Mouse (Mus musculus) ES-E14 (cell line): Measurements from ENCODE around the gene Fbxo33. TPM values are rescaled to one million over a fixed set of nuclear protein-coding genes. Genes with fewer than 3 reads are reported as not detected.

ENCODE experiments used
- DNase-seq: peaks from one replicate; pipeline ENCODE4 v3.0.0-alpha.2; 2013; ENCODE audit warnings: low read depth, low spot score
- H3K27ac ChIP-seq: 2 replicates; pipeline ENCODE4 v1.5.1; 2012; ENCODE audit warnings: low read depth, mild to moderate bottlenecking, low read length, moderate library complexity, mixed read lengths; ENCODE audit not compliant: poor library complexity, insufficient read depth, severe bottlenecking
- H3K36me3 ChIP-seq: 2 replicates; pipeline ENCODE4 v1.6.1; 2012; ENCODE audit warnings: mild to moderate bottlenecking, low read length, moderate library complexity, mixed read lengths; ENCODE audit not compliant: control insufficient read depth, poor library complexity, insufficient read depth, severe bottlenecking
- H3K4me1 ChIP-seq, 2 experiments: fragments of 150-350 bp in 1 of 2; sonication (generic) in 1 of 2; 2 replicates each; pipeline ENCODE4 v1.6.1; 2012; ENCODE audit warnings: low read length in 2 of 2, mild to moderate bottlenecking in 1 of 2, mixed read lengths in 1 of 2; ENCODE audit not compliant: control insufficient read depth in 2 of 2, insufficient read depth in 2 of 2, poor library complexity in 1 of 2
- H3K4me3 ChIP-seq, 2 experiments: fragments of 150-350 bp in 1 of 2; sonication (generic) in 1 of 2; 2 replicates each; pipeline ENCODE4 v1.5.1; 2012; ENCODE audit warnings: low read length in 2 of 2, low read depth in 1 of 2, mild to moderate bottlenecking in 1 of 2, mixed read lengths in 1 of 2; ENCODE audit not compliant: insufficient read depth in 1 of 2, poor library complexity in 1 of 2, severe bottlenecking in 1 of 2
- H3K9ac ChIP-seq: 2 replicates; pipeline ENCODE4 v1.6.1; 2012; ENCODE audit warnings: low read depth, mild to moderate bottlenecking, low read length, mixed read lengths; ENCODE audit not compliant: poor library complexity, insufficient read depth, severe bottlenecking
- H3K9me3 ChIP-seq: fragments of 150-350 bp; sonication (generic); 2 replicates; pipeline ENCODE4 v1.6.1; 2012; ENCODE audit warnings: low read depth, mild to moderate bottlenecking, low read length; ENCODE audit not compliant: control insufficient read depth, insufficient read depth
- CHD2 ChIP-seq: IDR thresholded peaks from 2 replicates; pipeline ENCODE4 v1.6.1; 2014; ENCODE audit warnings: mild to moderate bottlenecking, low read depth, low read length, inconsistent platforms
- HCFC1 ChIP-seq: IDR thresholded peaks from 2 replicates; pipeline ENCODE4 v1.6.1; 2012; ENCODE audit warnings: low read length, inconsistent platforms, borderline replicate concordance; ENCODE audit not compliant: insufficient read depth
- MAFK ChIP-seq: IDR thresholded peaks from 2 replicates; pipeline ENCODE4 v1.6.1; 2014; ENCODE audit warnings: mild to moderate bottlenecking, low read depth, low read length, inconsistent platforms; ENCODE audit not compliant: insufficient read depth
- ZC3H11A ChIP-seq: IDR thresholded peaks from 2 replicates; pipeline ENCODE4 v1.6.1; 2012; ENCODE audit warnings: low read depth, mild to moderate bottlenecking, inconsistent platforms, low read length, borderline replicate concordance
- ZNF384 ChIP-seq: IDR thresholded peaks from 2 replicates; pipeline ENCODE4 v1.6.1; 2012; ENCODE audit warnings: low read depth, low read length, inconsistent platforms
- in situ Hi-C, 2 experiments: fragments of 600-800 bp; cut with MboI; formaldehyde crosslinking; loops; one replicate each; pipeline ENCODE4 v1.15.1; 2025; ENCODE audit warnings: low sequenced_read_pairs in 2 of 2, inconsistent platforms in 1 of 2; ENCODE audit not compliant: unreplicated experiment in 2 of 2
- total RNA-seq: library from RNA; depleted of rRNA; stranded (reverse); fragments of 300-350 nt; gene quantifications from 2 replicates; pipeline ENCODE4 v1.2.3, GENCODE M21; 2012

Fbxo33 gene
- total RNA-seq, 1 experiment = 41.5 TPM

DNA sequence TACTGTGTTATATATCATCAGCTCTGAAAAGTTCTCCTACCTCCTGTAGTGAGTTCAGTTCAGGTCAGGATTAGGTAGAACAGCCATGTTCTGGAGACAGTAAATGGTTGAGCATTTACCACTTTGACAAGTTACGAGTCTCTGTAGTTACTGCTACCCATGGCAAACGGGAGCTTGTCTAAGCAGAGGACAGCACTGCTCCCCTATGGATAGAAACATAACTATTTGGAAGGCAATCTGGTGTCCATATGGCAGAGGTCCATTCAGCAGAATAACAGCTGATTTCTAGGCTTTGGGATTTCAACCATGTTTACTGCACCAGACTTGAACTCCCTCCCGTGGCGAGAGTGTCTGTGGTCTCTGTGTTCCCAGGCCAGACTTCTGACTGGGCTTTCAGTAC, 23.6 kb downstream of the Fbxo33 start:
- no peak overlapping the region for H3K4me3 ChIP-seq
- H3K36me3 ChIP-seq = peaks cover 4% of the 10 kb centered on the region; the same call in 1 of the 2 replicates
- H3K9me3 ChIP-seq = no peaks in the 10 kb centered on the region
- no peak for TF ChIP-seq CHD2
- no peak for TF ChIP-seq MAFK
- no peak for TF ChIP-seq ZNF384
- no peak for TF ChIP-seq ZC3H11A
- no peak for TF ChIP-seq HCFC1
- H3K27ac ChIP-seq = no peak overlapping the region
- in situ Hi-C loops = no loop called here
- H3K4me1 ChIP-seq = no peaks in the 10 kb centered on the region
- no peak overlapping the region for H3K9ac ChIP-seq
- no peak for DNase-seq

DNA sequence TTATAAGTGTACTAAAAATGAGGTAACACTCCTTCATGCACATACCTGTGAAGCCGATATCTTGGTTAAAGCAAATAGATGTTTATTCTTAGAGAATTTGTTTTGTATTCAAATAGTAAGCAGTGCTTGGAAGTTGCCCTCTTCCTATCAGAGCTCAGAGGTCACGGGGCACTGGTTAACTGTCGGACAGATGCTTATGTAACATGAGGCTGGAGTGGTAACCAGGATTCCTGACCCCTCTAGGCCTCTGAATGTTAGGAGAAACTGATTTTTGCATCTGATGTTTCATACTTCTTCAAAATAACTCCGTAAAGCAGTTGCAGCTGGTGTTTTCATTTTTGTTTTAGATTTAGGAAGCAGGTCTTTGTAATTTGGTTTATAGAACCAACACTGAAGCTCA, 24.5 kb downstream of the Fbxo33 start:
- Histone ChIP-seq H3K36me3 (peaks cover 4% of the 10 kb centered on the region; the same call in 1 of the 2 replicates), H3K9ac (no peak overlapping the region), H3K27ac (no peak overlapping the region), H3K4me3 (no peak overlapping the region), H3K4me1 (no peaks in the 10 kb centered on the region), H3K9me3 (no peaks in the 10 kb centered on the region)
- in situ Hi-C loops = no loop called here
- no peak for TF ChIP-seq MAFK
- no peak for TF ChIP-seq HCFC1
- no peak for TF ChIP-seq ZC3H11A
- no peak for TF ChIP-seq ZNF384
- no peak for TF ChIP-seq CHD2
- DNase-seq = no peak

DNA sequence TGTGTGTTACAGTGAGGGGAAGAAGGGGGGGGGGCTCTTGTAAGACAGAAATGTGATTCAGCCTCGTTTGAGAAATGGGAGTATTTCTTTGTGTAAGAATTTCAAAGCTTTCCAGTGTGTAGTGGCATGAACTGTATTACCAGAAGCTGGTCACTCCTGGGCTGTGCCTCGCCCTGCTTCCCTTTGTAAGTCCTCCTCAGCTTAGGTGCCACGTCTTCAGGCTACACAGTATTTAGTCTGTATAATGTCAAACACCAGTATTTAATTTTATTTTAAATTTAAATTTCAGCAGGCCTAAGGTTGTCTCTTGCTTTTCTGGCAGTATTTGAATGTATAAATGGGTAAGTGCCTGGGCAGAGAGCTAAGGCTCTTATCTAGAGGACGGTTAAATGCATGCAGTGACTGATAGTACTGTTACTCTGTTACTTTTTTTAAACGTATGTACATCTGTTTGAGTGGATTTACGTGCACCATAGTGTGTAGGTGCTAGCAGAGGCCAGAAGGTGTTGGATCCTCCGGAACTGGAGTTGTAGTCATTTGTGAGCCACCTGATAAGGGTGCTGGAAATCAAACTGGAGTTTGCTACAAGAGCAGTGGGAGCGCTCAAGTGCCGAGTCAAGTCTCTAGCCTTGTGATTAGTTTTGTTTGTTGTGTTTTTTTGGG, 25.1 kb downstream of the Fbxo33 start:
- TF ChIP-seq CHD2 = no peak
- TF ChIP-seq MAFK = no peak
- TF ChIP-seq ZNF384 = no peak
- no peak for TF ChIP-seq HCFC1
- TF ChIP-seq ZC3H11A = no peak
- H3K9me3 ChIP-seq = no peaks in the 10 kb centered on the region
- H3K4me3 ChIP-seq = no peak overlapping the region
- DNase-seq = no peak
- H3K27ac ChIP-seq = no peak overlapping the region
- peaks cover 3% of the 10 kb centered on the region; the same call in 1 of the 2 replicates for H3K36me3 ChIP-seq
- in situ Hi-C loops = no loop called here
- no peaks in the 10 kb centered on the region for H3K4me1 ChIP-seq
- no peak overlapping the region for H3K9ac ChIP-seq

DNA sequence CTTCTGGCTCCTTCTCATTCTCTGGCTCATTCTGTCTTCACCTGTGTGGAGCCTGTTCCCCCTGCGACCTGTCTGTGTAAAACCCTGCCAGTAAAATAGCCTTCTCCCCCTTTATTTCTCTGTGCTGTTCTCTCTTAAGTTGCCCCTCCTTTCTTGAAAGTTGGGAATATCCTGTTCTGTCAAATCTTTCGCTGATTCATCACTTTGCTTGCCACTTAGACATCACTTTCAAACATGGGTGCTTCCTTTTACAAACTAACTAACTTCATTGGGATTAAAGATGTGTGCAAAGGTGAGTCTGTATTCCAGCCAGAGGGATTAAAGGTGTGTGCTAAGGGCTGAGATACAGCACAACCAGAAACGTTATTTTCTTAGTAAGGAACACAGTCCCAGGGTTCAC, 25.9 kb downstream of the Fbxo33 start:
- no peak overlapping the region for H3K4me3 ChIP-seq
- no peak overlapping the region for H3K9ac ChIP-seq
- in situ Hi-C loops = no loop called here
- no peaks in the 10 kb centered on the region for H3K9me3 ChIP-seq
- TF ChIP-seq HCFC1 = no peak
- no peak for TF ChIP-seq CHD2
- TF ChIP-seq MAFK = peak; percentile 58; the same call in 1 of the 2 replicates
- TF ChIP-seq ZC3H11A = no peak
- H3K27ac ChIP-seq = no peak overlapping the region
- no peak for DNase-seq
- H3K4me1 ChIP-seq = no peaks in the 10 kb centered on the region
- 0 out of 2 replicates have a peak, but pooled peaks cover 2% of the 10 kb centered on the region for H3K36me3 ChIP-seq
